Mouse (Mus musculus) limb, embryonic 12.5 days (tissue): ENCODE data around the gene Zdhhc1. TPM values are rescaled to one million over a fixed set of nuclear protein-coding genes. Genes with fewer than 3 reads are reported as not detected.

Source experiments
- ATAC-seq: fragments of 200-750 bp; cut with Nextera tagmentation; 2 replicates; pipeline ENCODE4 v1.8.0; 2017; ENCODE audit warnings: low read depth, moderate TSS enrichment; ENCODE audit not compliant: insufficient number of reproducible peaks, insufficient read depth, low FRiP score, low TSS enrichment
- H3K27ac ChIP-seq: fragments of 300-500 bp; sonication (generic); 2 replicates; pipeline ENCODE4 v1.5.1; 2016; ENCODE audit warnings: mild to moderate bottlenecking, moderate library complexity
- H3K27me3 ChIP-seq: fragments of 300-500 bp; sonication (generic); 2 replicates; pipeline ENCODE4 v1.6.1; 2016; ENCODE audit warnings: mild to moderate bottlenecking, moderate library complexity
- H3K36me3 ChIP-seq: fragments of 300-500 bp; sonication (generic); 2 replicates; pipeline ENCODE4 v1.6.1; 2016; ENCODE audit warnings: mild to moderate bottlenecking, moderate library complexity
- H3K4me1 ChIP-seq: fragments of 300-500 bp; sonication (generic); replicated peaks from 2 replicates; pipeline ENCODE4 v1.6.1; 2016
- H3K4me2 ChIP-seq: fragments of 300-500 bp; sonication (generic); 2 replicates; pipeline ENCODE4 v1.6.1; 2016; ENCODE audit warnings: mild to moderate bottlenecking, moderate library complexity
- H3K4me3 ChIP-seq: fragments of 300-500 bp; sonication (generic); replicated peaks from 2 replicates; pipeline ENCODE4 v1.5.1; 2016; ENCODE audit warnings: mild to moderate bottlenecking
- H3K9ac ChIP-seq: fragments of 300-500 bp; sonication (generic); replicated peaks from 2 replicates; pipeline ENCODE4 v1.6.1; 2016; ENCODE audit warnings: mild to moderate bottlenecking, moderate library complexity
- H3K9me3 ChIP-seq: fragments of 300-500 bp; sonication (generic); 2 replicates; pipeline ENCODE4 v1.6.1; 2016; ENCODE audit warnings: mild to moderate bottlenecking, moderate library complexity
- WGBS: fragments of 180-500 bp; shearing (Covaris S2); methylation state at CpG from one replicate; pipeline ENCODE4 v1.1.7; 2016; 5-methylcytosine and 5-hydroxymethylcytosine counted together
- polyA plus RNA-seq: library from polyadenylated mRNA; unstranded; fragments of >200 nt; fragmentation: Nextera tagmentation; extraction: Ambion mirVana; gene quantifications from 2 replicates; pipeline ENCODE4 v1.2.1, GENCODE M21; 2016

The Zdhhc1 gene
- polyA plus RNA-seq = 34.8 and 36.9 TPM in 2 replicates

DNA sequence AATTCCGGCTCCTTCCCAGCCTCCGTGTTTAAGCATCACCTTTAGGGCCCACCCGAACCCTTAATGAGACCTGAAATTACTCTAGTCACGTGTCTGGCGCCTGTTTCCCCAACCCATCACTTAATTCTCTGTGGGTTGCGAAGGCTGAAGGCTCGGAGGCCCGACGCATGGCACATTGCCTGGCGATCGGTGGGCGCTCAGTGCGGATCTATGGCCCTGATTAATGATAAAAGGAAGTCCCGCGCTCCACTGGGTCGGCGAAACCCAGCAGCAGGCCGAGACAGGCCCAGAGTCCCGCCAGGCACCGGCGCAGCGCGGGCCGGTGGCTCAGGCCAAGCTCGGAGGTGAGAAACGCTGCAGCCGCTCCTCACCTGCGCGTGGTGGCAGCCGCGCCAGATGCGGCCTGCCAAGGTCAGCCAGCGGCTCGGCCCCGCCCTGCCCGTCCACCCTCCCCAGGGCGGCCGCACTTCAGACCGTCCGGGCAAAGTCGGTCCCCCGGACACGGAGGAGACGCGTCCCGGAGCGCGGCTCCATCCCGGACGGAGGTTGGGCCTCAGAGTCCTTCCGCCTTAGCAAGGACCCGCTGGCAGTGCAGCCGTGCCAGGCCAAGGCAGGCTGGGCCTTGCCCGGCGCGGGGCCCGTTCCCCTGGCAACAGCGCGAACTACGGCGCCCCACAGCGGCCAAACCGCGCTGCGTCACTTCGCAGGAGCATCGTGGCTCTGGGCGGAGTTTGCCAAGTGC, at the start of gene Zdhhc1:
Gene Zdhhc1, minus strand, starts transcription at position 464 of the 742 bp plus-strand sequence.
- Histone ChIP-seq H3K4me2 (peak within 1 kb of the TSS; percentile 86), H3K27ac (peak within 1 kb of the TSS; percentile 83), H3K4me1 (peaks cover 30% of the 10 kb centered on the region), H3K9me3 (no peaks in the 10 kb centered on the region), H3K27me3 (no peaks in the 10 kb centered on the region), H3K4me3 (peak within 1 kb of the TSS; percentile 80), H3K9ac (peak within 1 kb of the TSS; percentile 92), H3K36me3 (no peaks in the 10 kb centered on the region)
- peak; percentile 75 for ATAC-seq
- WGBS = under 1% methylated on average over 68 of the region's 68 CpGs

DNA sequence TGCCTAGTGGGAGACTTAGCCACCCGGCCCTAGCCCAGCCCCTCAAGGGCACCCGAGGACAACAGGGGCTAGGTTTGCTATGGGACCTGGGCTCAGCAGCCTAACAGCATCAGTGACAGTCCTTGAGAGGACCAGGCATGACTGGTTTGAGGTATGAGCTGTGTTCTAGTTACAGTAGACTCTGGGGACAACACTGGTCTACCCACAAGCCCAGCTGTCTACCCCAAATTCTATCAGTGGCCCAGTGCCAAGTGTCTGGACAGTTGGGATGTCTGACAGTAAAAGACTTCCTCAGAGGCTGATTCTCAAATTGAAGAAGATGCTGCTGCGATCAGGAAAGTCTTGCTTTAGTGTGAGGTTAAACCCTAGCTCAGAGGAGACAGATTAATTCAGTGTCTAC, 48.5 kb upstream of the Zdhhc1 start:
- Histone ChIP-seq H3K4me2 (no peak overlapping the region), H3K4me3 (no peak overlapping the region), H3K9me3 (no peaks in the 10 kb centered on the region), H3K36me3 (peaks cover 6% of the 10 kb centered on the region; the same call in 1 of the 2 replicates), H3K9ac (no peak overlapping the region), H3K27ac (no peak overlapping the region), H3K27me3 (no peaks in the 10 kb centered on the region), H3K4me1 (peaks cover 15% of the 10 kb centered on the region)
- no peak for ATAC-seq
- WGBS = 82% methylated on average over 3 of the region's 3 CpGs

DNA sequence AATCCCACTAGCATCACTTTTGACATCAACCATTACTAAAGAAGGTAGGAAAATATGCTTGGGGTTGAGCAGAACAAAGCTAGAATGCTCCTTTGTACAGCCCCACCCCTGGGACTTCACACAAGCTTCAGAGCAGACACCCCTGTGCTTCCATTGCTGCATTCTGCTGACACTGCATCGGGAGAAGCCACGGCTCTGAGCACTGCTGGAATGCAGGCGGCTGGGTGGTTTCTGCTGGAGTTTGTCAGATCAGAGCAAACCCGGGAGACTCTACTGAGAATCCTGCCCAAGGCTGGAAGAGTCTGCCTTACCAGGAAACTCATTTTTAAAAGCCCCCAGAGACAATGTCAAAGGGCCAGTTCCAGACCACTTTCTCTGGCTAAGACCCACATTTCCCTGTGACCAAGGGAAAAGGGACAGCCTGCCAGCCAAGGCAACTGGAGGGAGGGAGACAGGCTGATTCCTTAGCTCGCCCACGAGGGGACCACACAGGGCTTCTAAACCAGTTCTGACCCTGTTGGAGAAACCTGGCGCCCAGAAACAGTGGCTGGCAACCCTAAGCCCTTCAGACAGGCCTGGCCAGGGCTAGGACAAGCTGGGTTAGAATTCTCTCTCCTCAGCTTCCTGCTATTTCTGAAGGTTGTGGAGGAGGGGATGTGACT, 48.0 kb upstream of the Zdhhc1 start:
- no peaks in the 10 kb centered on the region for H3K27me3 ChIP-seq
- WGBS = 57% methylated on average over 7 of the region's 7 CpGs
- no peak overlapping the region for H3K4me2 ChIP-seq
- H3K4me3 ChIP-seq = no peak overlapping the region
- H3K9ac ChIP-seq = no peak overlapping the region
- no peaks in the 10 kb centered on the region for H3K9me3 ChIP-seq
- H3K36me3 ChIP-seq = peaks cover 6% of the 10 kb centered on the region; the same call in 1 of the 2 replicates
- no peak overlapping the region for H3K27ac ChIP-seq
- H3K4me1 ChIP-seq = peaks cover 15% of the 10 kb centered on the region
- no peak for ATAC-seq

DNA sequence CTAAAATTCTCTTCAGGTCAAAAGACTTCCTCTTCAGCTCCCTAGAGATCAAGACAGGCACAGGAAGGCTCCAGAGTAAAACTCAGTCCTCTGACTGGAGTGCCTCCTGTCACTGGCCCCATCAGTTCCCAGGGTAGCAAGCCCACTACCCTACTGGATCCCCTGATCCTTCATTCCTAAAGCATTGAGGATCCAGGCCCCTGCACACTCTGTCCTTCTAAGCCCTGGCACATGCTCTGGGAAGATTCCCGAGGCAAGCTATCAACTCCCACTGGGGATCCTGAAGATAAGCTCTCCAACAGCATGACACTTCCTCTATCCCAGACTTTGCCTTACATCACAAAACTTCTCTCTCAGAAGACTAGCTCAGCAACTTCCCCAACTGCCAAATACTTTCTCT, 47.0 kb upstream of the Zdhhc1 start:
- Histone ChIP-seq H3K9me3 (no peaks in the 10 kb centered on the region), H3K27ac (no peak overlapping the region), H3K4me1 (peaks cover 15% of the 10 kb centered on the region), H3K36me3 (peaks cover 14% of the 10 kb centered on the region; the same call in 1 of the 2 replicates), H3K4me2 (no peak overlapping the region), H3K9ac (no peak overlapping the region), H3K4me3 (no peak overlapping the region), H3K27me3 (no peaks in the 10 kb centered on the region)
- 51% methylated on average over 1 of the region's 1 CpGs for WGBS
- no peak for ATAC-seq

DNA sequence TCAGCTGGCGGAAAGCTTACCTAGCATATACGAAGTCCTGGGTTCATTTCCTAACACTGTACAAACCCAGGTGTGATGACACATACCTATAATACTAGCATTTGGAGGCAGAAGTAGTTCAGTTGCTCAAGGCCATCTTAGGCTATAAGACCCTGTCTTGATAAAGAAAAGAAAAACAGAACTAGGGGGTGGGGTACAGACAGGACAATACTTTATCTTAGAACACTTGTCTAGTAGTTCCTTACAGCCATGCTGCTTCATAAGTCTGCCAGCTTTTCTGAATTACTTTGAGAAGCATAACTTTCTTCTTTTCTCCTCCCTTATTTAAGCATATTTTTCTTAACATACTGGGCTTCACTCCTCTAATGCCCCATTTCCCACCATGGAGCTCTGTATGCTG, 46.1 kb upstream of the Zdhhc1 start:
- Histone ChIP-seq H3K9ac (no peak overlapping the region), H3K27ac (no peak overlapping the region), H3K36me3 (peaks cover 23% of the 10 kb centered on the region), H3K4me3 (no peak overlapping the region), H3K27me3 (no peaks in the 10 kb centered on the region), H3K9me3 (no peaks in the 10 kb centered on the region), H3K4me1 (peaks cover 15% of the 10 kb centered on the region), H3K4me2 (no peak overlapping the region)
- ATAC-seq = no peak
- WGBS = 90% methylated on average over 2 of the region's 2 CpGs

DNA sequence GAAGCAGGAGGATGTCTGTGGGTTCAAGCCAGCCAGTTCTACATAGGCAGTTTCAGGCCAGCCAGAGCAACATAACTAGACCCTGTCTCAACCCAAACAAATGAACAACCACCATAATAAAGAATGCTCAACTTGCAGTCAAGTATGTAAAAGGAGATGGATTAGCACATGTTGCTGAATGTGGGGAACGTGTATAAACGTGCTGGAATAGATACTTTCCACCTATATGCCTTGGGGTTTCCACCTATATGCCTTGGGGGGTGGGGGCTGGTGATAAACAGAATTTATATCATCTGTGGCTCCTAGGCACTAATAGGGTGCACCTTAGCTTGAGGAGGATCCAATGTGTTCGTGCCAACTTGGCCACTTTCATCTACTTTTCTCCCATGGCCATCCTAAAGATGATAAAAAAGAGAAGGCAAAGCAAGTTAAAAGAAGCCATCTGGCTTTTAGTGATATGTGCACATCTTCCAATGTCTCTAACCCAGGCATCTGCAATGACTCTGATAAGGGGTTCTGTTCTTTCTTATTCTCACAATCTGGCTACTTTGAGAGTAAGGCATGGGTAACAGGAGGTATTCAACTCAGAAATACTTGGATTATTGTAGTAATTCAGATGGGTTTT, 45.4 kb upstream of the Zdhhc1 start:
- Histone ChIP-seq H3K4me1 (peaks cover 13% of the 10 kb centered on the region), H3K4me3 (no peak overlapping the region), H3K9ac (no peak overlapping the region), H3K9me3 (no peaks in the 10 kb centered on the region), H3K4me2 (no peak overlapping the region), H3K36me3 (peaks cover 30% of the 10 kb centered on the region), H3K27me3 (no peaks in the 10 kb centered on the region), H3K27ac (no peak overlapping the region)
- ATAC-seq = no peak
- WGBS = 85% methylated on average over 3 of the region's 3 CpGs

DNA sequence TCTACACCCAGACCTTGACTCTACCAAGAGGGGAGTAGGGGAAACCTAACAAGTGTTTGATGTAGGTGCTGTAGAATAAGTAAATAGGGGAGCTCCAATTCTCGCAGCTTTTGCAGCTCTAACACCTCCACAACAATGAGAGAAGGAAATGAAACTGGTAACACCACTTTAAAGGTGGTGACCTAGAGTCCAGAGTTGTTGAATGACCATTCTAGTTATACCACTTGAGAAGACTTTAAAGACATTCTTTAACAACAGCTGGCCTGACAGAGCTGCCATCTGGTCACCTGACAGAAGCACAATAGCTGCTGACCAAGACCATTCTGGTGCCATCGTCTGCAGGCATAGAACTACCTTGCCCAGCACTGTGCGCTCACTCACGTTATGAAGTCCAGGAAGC, 42.2 kb upstream of the Zdhhc1 start:
- no peak for ATAC-seq
- no peaks in the 10 kb centered on the region for H3K9me3 ChIP-seq
- no peak overlapping the region for H3K9ac ChIP-seq
- H3K36me3 ChIP-seq = peaks cover 50% of the 10 kb centered on the region
- H3K4me1 ChIP-seq = no peaks in the 10 kb centered on the region
- H3K27me3 ChIP-seq = no peaks in the 10 kb centered on the region
- WGBS = 84% methylated on average over 4 of the region's 4 CpGs
- no peak overlapping the region for H3K27ac ChIP-seq
- H3K4me2 ChIP-seq = no peak overlapping the region
- H3K4me3 ChIP-seq = no peak overlapping the region

DNA sequence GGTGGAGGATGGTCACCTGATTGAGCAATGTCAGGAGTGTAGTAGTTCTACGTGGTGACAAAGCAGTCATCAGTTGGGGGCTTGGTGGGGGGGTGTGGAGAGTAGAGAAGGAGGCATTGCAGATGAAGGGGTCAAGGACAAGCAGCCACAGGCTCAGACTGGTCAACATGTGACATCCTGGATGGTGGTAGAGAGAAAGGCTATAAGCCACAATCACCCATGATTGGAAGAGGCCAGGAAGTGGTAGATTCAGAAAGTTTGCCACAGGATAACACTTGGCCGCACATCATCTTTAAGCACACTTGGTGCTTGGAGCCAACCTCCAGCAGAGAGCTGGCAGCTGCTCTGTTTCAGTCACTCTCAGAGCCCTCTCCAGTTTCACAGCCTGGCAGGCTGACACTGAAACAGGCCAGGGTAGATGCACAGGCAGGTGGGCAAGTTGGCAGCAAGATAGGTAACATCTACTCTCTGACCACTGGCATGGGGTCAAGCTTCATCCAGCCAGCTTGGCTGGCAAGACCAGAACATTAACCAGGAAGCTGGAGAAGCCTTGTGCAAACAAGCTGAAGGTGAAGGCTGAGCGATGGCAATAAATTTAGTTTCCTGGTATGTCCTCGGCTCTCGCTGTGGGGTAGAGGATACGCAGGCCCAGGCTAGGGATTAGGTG, 40.4 kb upstream of the Zdhhc1 start:
- no peak overlapping the region for H3K4me3 ChIP-seq
- H3K9me3 ChIP-seq = no peaks in the 10 kb centered on the region
- no peak for ATAC-seq
- no peak overlapping the region for H3K4me2 ChIP-seq
- peaks cover 49% of the 10 kb centered on the region for H3K36me3 ChIP-seq
- WGBS = 84% methylated on average over 6 of the region's 6 CpGs
- H3K4me1 ChIP-seq = peaks cover 7% of the 10 kb centered on the region
- no peak overlapping the region for H3K27ac ChIP-seq
- H3K9ac ChIP-seq = no peak overlapping the region
- H3K27me3 ChIP-seq = no peaks in the 10 kb centered on the region

DNA sequence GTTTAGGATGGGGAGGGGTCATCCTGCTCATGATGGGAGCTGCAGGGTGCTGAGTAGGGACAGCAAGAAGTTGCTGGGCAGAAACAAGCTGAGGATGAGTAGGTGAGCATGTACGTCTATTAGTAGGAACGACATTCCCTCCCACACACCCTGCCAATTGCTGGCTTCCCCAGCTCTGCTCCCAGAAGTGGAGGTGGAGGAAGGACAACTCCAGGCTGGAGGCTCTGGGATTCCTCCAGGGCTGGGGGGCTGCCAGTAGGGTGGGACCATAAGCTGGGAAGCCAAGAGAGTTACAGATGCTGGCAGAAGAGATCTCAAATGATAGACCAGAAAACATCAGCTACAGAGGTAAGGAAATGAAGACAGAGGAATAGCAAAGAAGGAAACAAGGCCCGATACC, 39.8 kb upstream of the Zdhhc1 start:
- H3K4me1 ChIP-seq = peaks cover 7% of the 10 kb centered on the region
- H3K27ac ChIP-seq = no peak overlapping the region
- H3K4me3 ChIP-seq = no peak overlapping the region
- WGBS = 93% methylated on average over 3 of the region's 3 CpGs
- no peak for ATAC-seq
- H3K9ac ChIP-seq = no peak overlapping the region
- H3K27me3 ChIP-seq = no peaks in the 10 kb centered on the region
- H3K9me3 ChIP-seq = no peaks in the 10 kb centered on the region
- peaks cover 44% of the 10 kb centered on the region for H3K36me3 ChIP-seq
- H3K4me2 ChIP-seq = no peak overlapping the region

DNA sequence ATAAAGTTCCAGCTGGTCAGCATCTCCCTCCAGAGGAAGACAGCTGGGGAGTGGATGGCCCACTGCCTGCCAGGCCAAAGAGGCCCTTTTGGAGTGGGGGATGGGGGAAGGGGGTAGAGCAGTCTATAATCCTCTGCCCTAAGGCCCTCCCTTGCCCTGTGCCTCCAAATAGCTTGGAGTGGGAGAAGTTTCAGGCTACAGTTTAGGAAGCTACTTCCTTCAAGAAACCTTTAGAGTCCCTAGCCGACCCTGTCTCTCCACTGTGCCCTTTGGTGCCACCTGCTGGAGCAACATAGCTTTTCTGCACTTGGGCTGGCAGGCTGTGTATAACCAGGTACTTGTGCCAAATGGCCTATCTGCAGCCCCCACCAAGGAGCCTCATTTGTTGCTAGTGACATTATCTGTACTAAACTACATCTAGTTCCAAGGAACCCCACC, 37.2 kb upstream of the Zdhhc1 start:
- ATAC-seq = peak; percentile 50; the same call in 1 of the 2 replicates
- H3K27me3 ChIP-seq = no peaks in the 10 kb centered on the region
- no peak overlapping the region for H3K9ac ChIP-seq
- H3K27ac ChIP-seq = peak overlapping the region; percentile 70
- WGBS = 0% methylated on average over 1 of the region's 1 CpGs
- peaks cover 9% of the 10 kb centered on the region for H3K4me1 ChIP-seq
- H3K4me2 ChIP-seq = no peak overlapping the region
- no peaks in the 10 kb centered on the region for H3K9me3 ChIP-seq
- H3K36me3 ChIP-seq = peaks cover 52% of the 10 kb centered on the region
- no peak overlapping the region for H3K4me3 ChIP-seq

DNA sequence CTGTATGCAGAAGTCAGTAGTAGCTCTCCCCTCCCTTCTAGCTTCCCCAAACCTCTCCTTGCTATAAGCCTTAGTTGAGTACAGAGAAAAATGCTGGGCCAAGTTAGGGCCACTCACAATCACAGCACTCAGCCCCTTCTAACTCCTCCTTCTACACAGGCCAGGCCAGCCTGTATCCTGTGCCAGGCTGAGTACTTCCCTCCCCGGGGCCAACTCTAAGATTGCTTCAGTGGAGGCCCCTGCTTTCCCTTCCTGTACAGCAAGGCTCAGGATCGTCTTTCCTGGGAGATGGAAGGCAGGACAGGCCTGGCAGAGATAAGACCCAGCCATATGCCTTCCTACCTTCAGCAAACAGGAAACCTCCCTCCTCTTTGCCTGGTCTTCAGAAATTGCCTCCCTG, 36.7 kb upstream of the Zdhhc1 start:
- Histone ChIP-seq H3K4me2 (no peak overlapping the region), H3K4me3 (no peak overlapping the region), H3K27ac (peak overlapping the region; percentile 70), H3K36me3 (peaks cover 52% of the 10 kb centered on the region), H3K9ac (no peak overlapping the region), H3K9me3 (no peaks in the 10 kb centered on the region), H3K4me1 (peaks cover 9% of the 10 kb centered on the region), H3K27me3 (no peaks in the 10 kb centered on the region)
- 10% methylated on average over 2 of the region's 2 CpGs for WGBS
- ATAC-seq = 0 out of 2 replicates have a peak, but pooled peaks have one; percentile 33
